Mouse (Mus musculus) thymus, postnatal 36 days (tissue): Measurements from ENCODE around the gene Mansc1.

Experiments used
- DNase-seq, 2 experiments: peaks; one replicate each; pipeline ENCODE4 v3.0.0; 2022; ENCODE audit warnings: mixed read lengths in 2 of 2

Gene Mansc1

DNA sequence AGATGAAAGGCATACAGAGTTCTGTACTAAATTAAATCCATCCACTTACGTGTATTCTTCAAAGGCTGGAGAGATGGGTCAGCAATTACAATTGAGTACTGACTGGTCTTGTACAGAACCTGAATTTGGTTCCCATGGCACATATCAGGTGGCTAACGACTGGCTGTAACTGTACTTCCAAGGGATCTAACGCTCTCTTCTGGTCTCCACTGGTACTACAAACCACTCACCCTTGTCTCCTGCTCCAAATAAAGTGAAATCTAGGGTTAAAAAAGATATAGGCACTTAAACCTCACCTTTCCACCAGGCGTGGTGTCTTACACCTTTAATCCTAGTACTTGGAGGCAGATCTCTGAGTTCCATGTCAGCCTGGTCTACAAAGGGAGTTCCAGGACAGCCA, 4.2 kb upstream of the Mansc1 start:
- DNase-seq = no peak

DNA sequence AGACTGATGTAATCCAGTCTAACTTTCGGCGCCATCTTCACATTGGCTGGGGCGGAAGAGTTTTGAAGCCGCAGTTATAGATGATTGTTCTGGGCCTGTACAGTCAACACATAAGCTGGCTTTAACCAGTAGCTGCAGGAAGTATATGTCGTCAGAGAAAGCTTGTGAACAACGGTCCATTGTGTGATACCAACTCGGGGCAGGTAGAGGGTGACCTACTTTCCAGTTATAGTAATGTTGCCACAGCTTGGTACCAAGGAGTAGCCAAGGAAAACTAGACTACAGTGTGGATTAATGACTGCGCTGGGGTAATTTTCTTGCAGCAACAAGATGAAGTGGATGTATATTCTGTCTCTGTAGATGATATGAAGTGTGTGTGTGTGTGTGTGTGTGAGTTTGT, 1.3 kb upstream of the Mansc1 start:
- DNase-seq = no peak

DNA sequence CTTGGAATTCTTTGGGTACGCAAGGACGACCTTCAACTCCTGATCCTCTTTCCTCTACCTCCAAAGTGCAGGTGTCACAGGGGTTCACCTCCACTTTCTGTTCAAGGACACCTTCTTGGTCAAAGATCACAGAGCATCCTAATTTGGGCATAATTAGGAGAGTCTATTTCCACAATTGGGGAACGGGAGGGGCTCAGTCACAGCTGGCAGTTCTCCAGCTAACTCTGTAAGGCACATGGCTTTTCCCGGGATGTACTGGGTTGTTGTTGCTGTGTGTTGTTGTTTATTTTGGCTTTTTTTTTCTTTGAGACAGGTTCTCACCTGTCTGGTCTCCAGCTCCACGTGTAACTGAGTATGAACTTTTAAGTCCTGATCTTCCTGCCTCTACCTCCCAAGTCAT, 468 bp upstream of the Mansc1 start:
- no peak for DNase-seq

DNA sequence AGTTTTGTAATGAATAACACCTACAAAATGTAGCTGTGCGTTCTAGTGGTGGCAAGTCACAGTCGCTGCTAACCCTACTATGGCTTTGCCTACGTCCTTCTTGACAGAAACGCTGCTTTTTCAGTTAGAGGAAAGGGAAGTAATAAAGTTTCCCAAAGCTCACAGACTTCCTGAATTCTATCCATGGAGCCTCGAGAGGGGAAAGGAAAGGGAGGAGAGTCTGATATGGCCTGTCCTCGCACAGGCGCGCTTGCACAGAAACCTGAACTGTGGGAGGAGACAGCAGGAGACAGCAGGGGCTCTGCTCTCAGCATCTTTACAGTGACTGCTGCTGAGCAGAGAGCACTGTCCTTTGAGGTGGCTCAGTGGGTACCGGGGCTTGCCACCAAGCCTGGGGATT, 1.8 kb downstream of the Mansc1 start:
- DNase-seq = no peak

DNA sequence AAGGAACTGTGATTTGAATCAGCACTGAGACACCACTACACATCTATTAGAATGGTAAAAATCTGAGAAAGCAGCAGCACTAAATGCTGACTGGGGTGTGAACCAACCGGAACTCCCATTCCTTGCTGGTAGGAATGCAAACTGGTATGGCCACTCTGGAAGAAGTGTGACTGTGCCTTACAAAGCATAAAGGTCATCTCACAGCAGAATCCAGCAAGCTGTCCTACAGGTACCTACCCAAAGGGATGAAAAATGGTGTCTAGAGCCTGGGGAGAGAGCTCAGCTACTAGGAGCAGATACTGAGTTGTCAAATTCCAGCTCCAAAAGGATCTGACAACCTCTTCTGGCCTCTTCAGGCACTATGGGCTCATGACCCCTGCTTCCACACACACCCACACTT, 5.7 kb downstream of the Mansc1 start:
- no peak for DNase-seq

DNA sequence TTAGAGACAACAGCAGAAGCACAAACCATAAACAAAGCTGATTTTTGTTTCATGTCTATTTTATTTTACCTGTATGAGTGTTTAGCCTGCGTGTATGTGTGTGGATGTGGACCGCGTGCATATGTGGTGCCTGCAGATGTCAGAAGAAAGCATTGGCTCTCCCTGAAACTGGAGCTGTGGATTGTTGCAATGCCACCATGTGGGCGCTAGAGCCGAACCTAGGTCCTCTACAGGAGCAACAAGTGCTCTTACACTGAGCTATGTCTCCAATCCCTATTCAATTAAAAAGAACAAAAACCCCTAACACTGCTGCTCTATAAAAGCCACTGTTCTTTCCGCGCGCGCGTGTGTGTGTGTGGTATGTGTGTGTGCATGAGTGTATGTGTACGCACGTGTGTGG, 6.9 kb downstream of the Mansc1 start:
- DNase-seq = no peak

DNA sequence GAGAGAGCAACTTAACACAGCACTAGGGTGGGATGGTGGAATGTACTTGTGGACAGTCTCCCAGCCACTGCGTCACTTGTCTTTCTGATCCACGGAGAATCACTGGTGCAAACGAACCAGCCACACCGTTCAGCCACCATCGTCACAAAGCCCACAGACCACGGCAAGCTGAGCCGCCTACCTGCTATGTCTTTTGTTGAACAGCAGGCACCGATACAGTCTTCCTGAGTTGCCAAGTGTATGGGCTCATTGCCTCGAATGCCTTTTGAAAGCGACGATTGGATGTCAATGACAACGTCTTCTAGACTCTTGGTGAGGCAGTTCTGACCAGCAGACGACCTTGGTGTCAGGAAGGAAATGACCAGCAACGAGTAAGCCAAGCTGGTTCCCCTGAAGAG, 10.7 kb downstream of the Mansc1 start:
- DNase-seq = no peak

DNA sequence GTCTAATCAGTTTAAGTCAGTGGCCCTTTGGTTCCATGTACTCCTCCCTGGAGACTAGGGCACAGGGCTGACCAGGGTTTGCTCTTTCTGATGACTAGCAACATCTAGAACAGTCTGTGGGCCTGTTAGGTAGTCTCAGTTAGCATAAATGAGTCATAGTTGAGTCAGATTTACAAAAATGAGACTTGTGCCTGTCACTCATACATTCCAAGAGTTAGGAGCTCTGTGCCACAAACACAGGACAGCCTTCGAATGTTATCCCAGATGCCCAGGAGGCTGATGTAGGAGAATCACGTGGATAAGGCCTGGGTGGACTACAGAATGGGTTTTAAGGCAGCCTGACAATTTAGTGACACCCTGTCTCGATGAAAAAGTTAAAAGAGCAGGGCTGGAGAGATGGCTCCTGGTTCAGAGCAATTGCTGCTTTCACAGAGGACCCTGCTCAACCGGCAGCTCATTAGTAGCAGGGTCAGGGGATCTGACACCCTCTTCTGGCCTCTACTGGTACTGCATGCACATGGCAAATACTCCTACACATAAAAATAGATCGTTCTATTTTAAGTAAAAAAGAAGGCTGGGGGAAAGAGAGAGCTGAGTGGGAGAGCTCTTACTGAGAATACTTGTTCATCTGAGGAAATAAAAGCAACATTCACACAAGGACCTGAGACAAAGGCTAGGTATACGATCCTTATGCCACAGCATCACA, 11.3 kb downstream of the Mansc1 start:
- peak; percentile 23 to 25 for DNase-seq

DNA sequence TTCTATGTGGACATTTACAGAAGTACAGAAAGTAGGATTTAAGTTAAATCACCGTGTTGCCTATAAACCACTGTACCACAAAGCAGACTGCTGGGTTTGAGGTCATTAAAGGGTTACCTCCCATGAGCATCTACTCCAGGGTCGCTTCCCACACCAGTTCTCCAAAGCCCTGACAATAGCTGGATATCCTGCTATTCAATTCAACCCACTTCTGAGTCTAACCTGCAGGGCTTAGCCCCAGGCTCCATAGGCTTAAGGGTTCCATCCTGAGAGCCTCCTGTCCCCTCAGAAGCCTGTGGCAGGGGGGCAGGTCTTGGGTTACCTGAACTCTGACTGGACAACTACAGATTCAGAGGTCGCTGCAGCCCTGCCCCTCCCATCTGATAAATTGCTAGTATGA, 12.2 kb downstream of the Mansc1 start:
- DNase-seq = no peak

DNA sequence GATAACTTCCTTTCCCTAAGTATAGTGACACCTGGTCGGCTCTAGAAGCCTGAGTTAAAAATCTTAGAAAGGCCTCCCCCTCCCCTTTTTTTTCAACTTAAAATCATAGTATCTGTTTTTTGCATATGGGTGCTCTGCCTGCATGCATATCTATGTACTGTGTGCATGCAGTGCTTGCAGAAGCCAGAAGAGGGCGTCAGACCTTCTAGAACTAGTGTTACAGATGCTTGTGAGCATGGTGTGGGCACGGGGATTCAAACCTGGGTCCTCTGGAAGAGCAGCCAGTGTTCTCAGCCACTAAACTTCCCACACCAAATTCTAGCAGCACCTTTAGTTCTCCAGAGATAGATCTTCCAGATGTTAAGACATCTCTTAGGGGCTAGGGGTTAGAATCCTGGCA, 14.7 kb downstream of the Mansc1 start:
- DNase-seq = no peak

DNA sequence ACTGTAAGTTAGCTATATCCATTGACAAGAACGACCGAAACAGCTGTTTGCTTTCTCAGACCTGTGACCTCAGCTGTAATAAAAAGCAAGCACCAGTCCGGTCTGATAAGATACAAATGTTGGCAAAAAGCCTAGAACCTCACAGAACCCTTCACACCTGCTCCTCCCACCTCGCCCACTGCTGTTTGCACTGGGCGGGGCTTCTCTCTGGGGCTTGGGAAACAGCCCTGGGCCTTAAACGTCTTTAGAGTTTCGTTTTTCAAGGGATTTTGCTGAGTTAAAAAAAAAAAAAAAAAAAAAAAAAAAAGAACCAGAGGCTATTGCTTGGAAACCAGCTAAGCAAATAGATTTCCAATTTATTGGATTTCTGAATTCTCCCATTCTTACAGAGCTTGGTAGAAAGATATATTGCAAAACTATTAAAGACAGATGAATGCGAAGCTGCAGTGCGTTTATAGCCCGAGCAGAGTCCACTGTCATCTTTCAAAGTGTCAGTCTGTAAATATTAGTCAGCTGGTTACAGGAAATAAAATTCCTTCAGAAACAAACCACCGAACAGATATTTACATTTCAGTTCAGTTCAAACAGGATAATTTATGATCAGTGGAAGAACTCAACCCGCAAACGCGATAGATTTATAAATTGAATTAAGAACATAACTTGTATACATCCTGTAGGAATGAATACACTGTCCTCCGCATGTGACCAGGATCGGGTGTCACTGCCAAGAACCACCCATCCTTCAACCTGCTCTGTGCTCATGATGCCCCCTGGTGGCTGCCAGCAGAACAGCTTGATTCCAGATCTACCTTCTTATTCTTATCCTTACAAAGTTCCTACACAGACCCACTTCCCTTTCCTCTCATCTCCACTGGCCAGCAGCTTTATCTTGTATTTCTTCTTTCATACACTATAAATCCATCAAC, 17.3 kb downstream of the Mansc1 start:
- peak; percentile 70 to 72 for DNase-seq

DNA sequence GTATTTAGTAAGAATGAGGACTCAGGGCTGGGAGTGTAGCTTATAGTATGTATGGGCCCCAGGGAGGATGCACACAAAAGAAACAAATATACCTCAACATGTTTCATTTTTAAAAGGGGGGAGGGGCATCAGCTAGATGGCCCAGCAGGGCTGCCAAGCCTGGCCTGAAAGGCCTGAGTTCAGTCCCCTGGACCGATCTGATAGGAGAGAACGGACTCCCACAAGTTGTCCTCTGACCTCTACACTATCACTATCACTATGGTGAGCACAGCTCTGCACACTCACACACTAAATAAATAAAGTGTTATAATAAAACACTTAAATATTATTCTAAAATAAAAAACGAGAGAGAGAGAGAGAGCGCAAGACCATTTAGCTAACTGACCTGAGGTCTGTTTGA, 18.0 kb downstream of the Mansc1 start:
- DNase-seq = no peak

DNA sequence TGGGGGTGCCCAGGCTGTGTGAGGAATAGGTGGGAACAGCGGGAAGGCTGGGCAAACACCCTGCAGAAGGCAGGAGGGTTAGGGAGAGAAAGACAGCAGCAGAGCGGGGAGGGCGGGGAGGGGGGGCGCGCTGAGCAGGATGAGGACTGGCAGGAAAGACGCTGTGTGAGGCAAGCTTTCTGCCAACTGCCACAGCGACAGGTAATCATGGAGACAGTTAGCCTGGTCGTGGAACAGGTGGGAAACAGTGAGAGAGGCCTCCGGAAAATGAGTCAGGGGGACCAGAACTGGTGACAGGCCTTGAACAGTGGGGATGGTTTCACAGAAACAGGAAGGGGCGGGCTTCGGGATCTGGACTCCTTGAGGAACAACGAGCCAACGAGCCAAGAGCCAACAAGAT, 20.4 kb downstream of the Mansc1 start:
- DNase-seq = no peak

DNA sequence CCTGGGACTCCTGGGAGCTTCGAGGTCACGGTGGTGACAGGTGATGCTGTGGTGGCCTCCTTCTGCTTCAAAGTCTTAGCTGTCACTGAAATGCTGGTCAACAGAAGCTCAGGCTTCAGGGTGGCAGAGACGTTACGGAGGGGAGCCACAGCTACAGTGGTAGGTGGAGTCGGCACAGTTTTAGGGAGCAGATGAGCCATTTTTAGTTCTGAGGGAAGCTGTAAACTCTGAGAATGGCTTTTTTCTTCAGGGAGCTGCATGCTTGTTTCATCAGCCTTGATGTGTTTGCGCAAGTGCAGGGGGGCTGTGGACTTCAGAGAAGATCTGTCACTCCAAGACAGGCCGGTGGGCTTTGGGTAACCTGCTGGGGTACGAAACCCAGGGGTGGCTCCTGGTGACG, 21.9 kb downstream of the Mansc1 start:
- no peak for DNase-seq

DNA sequence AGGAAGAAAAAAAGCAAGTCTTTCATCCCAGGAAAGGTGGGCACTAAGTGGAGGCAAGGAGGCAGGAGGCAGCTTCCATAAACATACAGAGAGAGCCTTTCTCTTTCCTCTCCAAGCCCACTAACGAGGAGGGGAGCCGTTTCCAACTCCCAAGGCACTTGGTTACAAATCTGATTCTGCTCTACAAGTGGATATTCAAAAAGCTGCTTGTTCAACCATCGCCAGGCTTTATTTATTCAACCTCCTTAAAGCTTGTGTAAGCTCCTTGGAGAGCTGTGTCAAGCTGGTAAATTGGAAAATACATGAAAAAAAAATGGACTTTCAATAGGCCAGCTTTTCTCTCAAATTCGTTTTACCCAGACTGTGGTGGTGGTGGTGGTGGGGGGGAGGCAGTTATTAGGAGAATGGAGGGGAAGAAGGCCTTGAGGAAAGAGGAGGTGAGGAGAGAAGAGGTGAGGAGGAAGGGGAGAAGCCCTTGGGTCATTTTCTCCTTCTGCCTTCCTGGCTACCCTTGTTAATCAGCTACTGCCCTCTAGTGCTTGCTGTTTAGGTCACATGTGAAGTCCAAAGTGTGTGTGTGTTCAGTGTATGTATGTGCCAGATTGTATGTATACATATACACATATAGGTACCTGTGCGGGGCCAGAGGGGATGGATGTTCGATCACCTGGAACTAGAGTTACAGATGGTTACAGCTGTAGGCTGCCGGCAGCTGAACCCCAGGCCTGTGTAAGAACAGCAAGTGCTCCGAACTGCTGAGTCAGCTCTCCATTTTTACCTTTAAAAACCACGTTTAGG, 25.1 kb downstream of the Mansc1 start:
- no peak for DNase-seq

DNA sequence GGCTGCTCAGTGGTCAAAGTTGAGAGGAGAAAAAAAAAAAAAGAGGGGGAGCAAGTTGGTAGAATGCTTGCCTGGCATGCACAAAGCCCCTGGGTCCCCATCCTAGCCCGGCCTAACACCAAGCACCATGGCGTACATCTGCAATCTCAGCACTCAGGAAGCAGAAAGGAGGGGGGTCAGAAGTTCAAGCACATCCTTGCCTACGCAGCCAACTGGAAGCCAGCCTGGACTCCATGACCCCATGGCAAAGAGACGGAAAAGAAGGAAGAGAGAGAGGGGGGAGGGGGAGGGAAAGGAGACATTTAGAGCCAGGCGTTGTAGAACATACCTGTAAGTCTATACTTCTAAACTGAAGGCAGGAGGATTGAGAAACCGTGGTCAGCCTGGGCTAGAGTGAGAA, 25.7 kb downstream of the Mansc1 start:
- DNase-seq = no peak

DNA sequence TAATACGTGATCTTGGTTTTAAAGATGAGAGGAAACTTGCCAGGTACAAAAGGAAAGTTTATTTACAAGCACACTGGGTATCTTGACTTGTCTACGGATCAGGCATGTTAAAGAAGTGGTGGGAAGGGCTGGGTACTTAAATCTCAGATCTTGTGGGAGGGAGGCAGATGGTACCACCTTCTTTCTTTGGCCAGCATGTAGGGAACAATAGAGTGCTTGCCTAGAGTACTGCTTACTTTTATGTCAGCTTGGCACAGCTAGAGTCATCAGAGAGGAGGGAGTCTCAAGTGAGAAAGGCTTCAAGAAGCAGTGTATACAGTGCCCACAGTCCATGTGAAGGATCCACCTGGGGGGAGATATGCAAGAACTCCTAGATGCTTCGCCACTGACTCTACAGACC, 27.1 kb downstream of the Mansc1 start:
- no peak for DNase-seq

DNA sequence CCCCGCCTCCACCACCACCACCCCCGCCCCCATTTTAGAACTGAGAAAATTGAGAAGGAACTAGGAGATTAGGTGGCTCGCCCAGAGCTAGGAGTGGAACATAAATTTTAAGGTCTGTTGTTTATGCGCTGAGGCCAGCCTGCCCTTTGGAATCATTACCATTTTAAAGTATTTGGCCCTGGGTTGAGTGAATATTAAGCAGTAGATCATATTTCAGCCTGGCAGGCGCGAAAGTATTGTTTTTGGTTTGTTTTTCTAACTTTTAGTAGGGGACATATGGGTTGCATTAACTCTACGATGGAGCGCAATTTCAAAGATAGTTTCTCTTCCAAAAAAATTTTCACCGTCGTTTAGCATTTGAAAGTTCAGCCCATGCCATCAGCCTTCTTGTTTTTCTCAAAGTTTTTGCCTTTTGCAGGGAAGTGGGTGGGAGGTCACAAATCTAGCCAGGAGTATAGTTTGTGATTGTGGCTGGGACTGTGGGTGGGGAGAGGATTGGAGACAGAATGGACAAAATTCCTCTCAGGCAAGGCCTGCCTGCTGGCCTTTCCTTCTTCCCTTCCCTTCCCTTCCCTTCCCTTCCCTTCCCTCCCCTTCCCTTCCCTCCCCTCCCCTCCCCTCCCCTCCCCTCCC, 29.8 kb downstream of the Mansc1 start:
- no peak for DNase-seq

DNA sequence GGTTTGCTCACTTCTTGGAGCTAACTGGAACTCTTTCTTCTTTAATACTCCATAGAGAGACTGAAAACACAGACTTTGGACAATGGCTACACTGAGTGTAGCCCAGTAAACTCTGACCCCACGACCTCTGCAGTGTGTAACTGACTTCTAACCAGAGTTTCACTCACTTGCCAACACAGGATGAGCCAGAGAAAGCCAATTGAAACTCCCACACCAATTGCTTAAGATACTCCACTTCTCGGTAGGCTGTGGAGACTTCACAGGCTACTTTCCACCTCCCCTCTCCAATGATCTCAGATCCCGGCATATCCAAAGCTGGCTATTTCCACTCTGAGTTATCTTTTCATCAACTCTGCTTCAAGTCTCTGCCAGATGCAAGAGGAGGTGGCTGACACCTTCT, 30.5 kb downstream of the Mansc1 start:
- DNase-seq = no peak

DNA sequence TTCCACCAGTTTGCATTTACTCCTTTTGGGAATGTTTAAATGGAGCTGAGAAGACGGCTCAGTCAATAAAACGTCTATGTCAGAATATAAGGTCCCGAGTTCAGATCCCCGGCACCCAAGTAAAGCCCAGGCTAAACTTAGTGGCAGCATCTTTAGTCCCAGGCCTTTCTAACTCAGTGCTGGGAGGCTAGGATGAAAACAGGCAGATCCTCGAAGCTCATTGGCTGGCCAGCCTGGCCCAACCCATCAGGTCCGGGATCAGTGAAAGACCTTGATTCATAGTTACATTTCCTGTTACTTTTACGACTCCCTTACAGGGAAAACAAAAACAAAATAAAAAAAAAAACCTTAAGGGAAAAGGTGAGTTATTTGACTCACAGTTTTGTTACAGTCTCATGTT, 31.2 kb downstream of the Mansc1 start:
- no peak for DNase-seq

DNA sequence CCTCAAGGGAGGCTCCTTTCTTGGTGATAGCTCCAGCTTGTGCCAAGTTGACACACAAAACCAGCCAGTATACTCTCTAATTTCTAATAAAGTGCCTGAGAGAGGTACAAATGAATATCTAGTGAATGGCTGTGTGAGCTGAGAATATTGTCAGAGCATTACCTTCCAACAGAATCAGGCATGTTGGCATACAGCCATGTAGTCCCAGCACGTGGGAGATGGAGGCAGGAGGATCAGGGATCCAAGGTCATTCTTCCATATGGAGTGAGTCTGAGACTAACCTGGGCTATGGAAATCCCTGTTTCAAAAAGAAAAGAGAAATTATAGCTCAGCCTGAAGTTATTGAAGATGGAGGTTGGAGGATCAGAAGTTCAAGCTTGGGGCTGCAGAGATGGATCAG, 33.0 kb downstream of the Mansc1 start:
- DNase-seq = no peak

DNA sequence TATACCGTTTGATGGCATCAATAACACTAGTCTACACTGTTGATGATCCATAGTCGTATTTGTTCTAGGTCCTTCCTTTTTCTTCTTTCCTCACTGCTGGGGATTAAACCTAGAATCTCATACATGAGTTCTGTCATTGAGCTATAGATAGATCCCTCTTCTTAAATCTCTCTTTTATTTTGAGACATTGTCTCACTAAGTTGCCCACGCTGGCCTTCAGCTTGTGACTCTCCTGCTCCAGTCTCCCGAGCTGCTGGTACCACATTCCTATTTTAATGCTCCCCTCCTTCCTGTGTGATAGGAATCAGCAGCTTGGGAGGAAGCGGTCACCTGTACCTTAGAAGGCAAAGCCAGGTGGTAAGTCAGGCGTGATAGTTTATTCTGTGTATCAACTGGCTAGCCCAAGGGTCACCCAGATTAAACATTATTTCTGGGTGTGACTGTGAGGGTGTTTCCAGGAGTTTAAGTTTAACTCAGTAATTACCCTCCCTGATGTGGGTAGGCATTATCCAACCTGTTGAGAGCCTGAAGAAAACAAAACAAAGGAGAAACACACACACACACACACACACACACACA, 34.5 kb downstream of the Mansc1 start:
- DNase-seq = no peak
